Mouse (Mus musculus) liver, postnatal 0 days (tissue): Measurements from ENCODE around the gene A930017K11Rik.

Experiments used
- CTCF ChIP-seq: sonication (generic); IDR thresholded peaks from 2 replicates; pipeline ENCODE4 v1.5.1; 2016; ENCODE audit warnings: antibody characterized with exemption, low read depth
- EP300 ChIP-seq: IDR thresholded peaks from 2 replicates; pipeline ENCODE4 v1.6.1; 2016; ENCODE audit warnings: antibody characterized with exemption, low read depth, mild to moderate bottlenecking

- TF ChIP-seq CTCF, result no peak
- TF ChIP-seq EP300, result no peak
Observed at GRCm38 (mm10) chr17:25956631-25957030, 4.3 kb upstream of the A930017K11Rik start.
